Mouse (Mus musculus): ENCODE measurements around the gene Rab40c.

Rab40c gene

DNA sequence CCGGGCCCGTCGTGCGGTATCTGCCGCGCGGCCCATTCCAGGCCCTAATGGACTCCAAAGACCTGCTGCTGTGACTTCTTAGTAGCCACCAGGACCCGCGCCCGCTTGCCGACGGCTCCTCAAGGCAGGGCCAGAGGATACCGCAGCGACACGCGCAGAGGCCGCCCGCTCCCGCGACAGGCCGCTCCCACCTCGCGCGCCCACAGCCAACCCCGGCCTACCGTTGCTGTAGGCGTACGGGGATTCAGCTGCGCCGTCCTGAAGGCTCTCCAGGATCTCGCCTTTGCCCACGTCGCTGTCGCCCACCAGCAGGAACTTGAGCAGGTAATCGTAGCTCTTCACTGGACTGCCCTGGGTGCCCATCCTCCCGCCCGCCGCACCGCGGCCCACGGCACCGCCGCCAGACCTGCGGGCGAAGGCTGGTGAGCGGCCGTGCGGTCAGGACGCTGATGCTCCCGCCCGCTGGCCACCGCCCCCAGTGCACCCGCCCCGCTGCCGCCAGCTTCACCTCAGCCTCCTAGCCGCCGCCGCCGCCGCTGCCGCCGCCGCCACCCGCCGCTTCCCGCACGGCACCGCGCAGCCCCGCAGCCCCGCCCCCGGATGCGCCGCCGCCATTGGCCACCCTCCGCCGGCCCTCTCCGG is at the start of gene Rab40c:
Gene Rab40c (minus strand): TSS at position 584 of the 642 bp plus-strand sequence.
- DNase-seq = peak in 1 of 2 experiments; percentile 55

GRCm38 (mm10) chr17:25968176-25968575 is 48.6 kb upstream of the Rab40c start:
- no peak for DNase-seq

DNA sequence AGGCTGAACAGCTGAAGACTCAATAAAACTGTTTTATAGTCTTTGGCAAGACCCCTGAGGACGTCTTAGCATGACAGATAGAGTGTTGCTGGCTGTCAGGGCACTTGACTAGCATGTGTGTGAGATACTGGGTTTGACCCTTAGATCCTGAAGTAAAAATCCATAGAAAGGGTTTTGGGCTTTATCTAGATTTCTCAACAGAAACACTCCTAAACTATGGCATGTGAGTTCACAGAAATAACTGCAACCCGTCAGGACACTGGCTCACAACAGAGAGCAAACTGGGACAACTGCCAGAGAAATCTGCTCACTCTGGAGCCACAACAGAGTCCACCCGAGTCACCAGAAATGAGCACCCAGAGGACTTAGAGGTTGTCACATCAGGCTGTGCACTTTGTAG is 48.1 kb upstream of the Rab40c start:
- peak; percentile 64 to 72 for DNase-seq

DNA sequence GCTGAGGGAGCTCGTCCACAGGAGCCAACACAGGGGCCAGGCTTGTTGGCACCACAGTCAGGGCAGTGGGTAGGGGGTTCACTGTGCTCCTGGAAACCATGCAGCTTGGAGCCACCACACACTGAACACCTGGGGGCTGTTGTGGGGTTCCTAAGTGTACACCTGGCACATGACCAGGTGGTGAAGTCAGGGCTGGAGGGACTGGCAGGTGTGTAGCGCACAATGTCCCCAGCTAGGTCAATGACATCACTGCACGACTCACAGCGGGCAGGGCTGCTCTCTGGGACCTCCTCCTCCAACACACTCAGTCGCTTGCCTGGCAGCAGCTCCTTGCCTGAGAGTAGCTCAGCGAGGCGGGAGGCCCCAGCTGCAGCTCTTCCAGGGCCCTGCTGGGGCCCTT is 44.7 kb upstream of the Rab40c start:
- DNase-seq = peak; percentile 57 to 59

- no peak for DNase-seq
Measured at GRCm38 (mm10) chr17:25962413-25962905, 42.9 kb upstream of the Rab40c start.

DNA sequence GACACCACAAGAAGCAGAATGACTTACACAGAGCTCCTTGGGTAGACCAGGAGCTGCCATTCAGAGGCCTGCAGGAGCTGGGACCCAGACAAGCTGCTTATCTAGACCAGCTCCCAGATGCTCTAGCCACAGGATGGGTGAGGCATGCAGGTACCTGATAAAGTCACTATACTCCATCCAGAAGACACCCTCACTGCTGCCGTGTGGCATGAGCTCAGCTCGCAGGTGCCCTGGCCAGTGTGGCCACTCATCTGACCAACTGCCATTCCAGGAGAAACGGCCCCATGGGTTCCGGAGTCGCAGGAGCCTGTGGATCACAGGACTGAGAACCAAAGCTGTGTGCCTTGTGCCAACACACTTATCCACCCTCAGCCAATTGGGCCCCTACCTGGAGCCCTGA is 42.0 kb upstream of the Rab40c start:
- DNase-seq = no peak

- no peak for DNase-seq
Measured at GRCm38 (mm10) chr17:25959630-25960467, 40.3 kb upstream of the Rab40c start.

- peak; percentile 63 to 67 for DNase-seq
Measured at GRCm38 (mm10) chr17:25958771-25959494, 39.4 kb upstream of the Rab40c start.

DNA sequence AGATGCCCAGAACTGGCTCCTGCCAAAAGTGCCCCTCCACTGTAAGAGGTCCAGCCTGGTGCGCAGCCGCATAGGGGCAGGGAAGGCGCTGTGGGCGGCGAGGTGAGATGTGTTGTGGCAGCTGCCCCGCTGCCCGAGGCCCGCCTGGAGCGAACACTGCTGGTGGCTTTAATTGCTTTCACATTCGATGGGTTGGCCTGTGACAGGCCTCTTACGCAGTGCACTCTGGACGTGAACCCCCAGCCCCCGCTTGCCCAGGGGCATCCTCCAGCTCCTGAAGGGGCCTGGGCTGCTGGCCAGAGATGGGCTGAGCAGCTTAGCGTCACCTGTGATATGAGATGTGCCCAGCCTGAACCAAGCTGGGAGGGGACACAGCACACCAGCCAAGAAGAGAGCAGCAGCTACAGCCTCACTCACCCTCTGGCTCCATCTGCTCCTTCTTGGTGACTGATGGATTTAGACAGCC is 38.1 kb upstream of the Rab40c start:
- peak; percentile 54 to 60 for DNase-seq

DNA sequence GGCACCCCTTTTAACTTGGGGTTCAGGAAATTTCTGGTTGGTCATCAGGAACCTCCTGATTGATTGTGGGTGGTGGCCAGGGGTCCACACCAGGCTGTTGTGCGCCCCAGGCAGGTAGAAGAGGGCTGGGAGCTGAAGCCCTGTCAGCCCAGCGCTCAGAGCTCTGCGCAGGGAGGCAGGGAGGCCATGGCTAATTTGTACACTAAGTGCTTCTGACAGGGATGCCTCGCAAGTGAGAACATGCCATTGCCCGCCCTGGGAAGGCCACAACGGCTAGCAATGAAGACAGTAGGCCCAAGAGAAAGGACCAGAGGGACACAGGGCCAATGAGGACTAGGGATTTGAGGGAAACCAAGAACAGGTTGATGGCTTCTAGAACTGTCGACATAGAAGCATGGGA is 37.1 kb upstream of the Rab40c start:
- DNase-seq = peak; percentile 47 to 51

- peak; percentile 85 to 91 for DNase-seq
Measured at GRCm38 (mm10) chr17:25956201-25956600, 36.7 kb upstream of the Rab40c start.

DNA sequence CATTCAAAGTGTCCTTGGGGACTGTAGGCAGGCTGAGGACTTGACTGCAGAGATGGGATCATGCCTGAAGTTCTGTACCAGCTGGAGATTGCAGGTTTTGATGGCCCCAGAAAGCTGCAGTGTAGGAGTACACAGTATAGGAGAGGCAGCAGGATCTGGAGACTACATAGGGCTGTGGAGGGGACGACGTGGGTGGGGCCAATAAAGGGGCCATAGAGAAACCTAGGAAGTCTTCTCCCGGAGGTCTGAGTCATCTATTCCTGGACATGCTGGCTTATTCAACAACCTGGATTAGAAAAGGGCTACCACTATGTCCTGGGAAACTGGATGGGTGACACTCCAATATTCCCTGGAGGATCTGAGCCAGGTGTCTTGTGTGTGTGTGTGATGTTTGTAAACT is 36.2 kb upstream of the Rab40c start:
- DNase-seq = no peak

DNA sequence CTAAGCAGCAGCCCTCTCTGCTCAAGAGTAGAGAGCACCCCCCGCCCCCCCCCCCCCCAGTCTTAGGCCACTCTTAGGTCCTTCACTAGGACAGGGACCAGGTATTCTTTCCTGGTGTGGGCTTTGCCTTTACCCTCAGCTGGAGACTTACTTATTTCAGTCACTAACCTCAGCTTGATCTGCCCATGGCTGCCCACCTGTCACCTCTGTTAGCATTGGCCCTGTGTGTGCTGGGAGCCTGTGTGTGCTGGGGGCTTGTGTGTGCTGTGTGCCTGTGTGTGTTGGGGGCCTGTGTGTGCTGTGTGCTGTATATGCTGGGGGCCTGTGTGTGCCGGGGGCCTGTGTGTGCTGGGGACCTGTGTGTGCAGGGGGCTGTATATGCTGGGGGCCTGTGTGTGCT is 35.1 kb upstream of the Rab40c start:
- no peak for DNase-seq

DNA sequence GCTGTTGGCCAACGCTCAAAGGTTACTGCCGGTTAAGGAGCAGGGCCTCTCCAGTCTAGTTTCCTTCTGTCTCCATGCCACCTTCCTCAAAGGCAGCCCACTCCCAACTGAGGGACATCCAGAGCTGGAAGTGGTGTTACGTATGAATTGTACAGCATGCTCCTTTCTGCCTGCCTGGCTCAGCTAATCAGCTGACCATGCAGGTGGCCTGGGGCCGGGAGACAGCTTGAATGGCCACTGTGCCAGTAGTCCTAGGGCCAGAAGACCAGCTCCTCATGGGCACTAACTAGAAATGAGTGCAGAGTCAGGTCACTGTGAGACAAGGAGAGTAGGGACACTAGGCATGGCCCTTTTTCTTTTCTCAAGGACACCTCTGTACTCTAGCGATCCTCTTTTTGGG is 33.6 kb upstream of the Rab40c start:
- peak; percentile 77 to 81 for DNase-seq

DNA sequence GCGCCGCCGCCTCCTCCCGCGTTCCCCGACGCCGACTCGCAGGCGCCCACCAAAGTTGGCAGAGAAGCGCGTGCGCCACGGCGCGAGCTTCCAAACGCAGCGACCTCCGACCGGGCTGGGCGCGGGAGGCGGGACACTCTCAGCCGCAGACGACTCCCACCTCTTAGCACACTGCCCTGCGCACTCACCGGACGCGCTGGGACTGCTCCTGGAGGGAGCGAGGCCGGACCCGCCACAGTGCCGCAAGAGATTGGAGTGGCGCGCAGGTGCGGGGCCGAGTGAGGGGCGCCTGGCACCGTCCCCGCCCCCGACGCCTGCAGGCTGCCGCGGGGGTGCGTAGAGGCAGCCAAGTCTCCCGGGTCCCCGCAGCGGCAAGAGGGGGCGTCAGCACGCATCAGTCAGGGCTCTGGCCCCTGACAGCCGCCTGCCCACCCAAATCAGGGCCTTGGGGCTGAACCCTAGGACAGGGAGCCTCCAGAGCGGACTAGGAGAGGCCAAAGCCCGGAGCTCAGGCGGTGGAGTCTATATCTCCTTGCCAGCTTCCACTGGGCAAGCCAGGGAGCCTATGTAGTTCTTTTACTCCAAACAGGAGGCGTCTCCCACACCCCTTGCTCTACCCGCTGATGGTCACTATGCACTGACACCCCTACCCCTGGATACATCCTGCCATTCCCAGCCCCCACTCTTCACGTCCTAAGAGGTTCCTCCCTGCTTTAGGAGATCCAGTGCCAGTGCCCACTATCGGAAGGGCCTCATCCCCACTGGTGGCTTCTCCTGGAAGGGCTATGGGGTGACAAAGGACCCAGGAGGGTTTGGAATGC is 32.5 kb upstream of the Rab40c start, which contains the start of gene A930017K11Rik:
Gene A930017K11Rik (minus strand): TSS at position 763 of the 821 bp plus-strand sequence.
- DNase-seq = peak; percentile 65 to 71

- DNase-seq = peak; percentile 50 to 63
Measured at GRCm38 (mm10) chr17:25951225-25951802, 31.8 kb upstream of the Rab40c start.

DNA sequence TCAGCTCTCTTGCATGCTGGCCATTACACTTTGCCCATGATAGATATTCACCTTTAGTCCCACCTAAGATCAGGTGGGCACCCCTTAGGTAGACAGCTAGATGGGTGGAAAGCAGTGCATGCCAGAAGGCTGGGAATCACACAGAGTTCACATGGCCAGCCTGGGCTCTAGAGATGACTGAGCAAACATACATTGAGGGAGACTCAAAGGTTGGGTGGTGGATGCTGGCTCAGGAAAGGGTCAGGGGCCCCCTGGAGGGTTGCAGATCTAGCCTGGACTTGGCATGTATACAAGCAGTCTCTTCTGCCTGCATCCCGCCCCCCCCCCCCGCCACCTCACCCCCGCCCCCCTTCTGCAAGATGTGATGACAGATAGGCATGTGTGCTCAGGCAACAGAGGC is 31.2 kb upstream of the Rab40c start:
- peak in 1 of 2 experiments; percentile 45 for DNase-seq

DNA sequence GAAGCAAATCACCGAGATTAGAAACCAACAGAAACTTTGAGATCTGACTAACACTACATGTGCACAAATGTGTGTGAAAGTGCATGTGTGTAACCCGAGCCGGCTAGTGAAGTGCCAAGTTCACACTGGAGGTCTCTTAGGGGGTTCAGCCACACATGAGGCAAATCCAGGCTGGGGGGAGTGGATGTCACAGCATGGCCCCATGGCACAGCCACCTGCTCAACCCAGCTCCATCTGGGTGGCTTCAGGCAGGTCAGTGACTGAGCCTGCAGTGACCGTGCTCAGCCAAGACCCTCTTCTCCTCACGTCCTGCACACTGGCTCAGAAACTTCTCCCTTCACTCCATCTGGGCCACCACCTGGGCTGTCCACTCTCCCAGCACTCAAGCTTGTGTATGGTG is 30.5 kb upstream of the Rab40c start:
- no peak for DNase-seq

DNA sequence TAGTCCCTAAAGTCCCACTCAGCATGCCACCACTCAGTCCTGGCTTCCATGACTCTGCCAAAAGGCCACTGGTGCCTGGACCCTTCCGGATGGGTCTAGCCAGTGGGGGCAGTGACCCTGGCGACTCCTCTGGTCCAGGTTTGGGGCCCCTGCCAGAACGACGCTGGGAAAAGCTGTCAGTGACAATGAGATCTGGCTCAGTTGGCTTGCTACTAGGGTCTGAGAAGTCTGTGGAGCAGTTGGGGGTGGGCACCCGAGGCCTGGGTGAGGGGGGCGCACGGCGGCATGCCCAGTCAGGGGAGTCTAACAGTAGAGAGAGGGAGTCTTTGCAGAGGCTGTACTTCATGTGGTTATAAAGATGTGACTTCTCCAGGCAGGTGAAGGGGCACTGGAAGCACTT is 28.5 kb upstream of the Rab40c start:
- DNase-seq = no peak

- no peak for DNase-seq
Measured at GRCm38 (mm10) chr17:25947576-25947975, 28.0 kb upstream of the Rab40c start.

- DNase-seq = no peak
Measured at GRCm38 (mm10) chr17:25946891-25947290, 27.4 kb upstream of the Rab40c start.

DNA sequence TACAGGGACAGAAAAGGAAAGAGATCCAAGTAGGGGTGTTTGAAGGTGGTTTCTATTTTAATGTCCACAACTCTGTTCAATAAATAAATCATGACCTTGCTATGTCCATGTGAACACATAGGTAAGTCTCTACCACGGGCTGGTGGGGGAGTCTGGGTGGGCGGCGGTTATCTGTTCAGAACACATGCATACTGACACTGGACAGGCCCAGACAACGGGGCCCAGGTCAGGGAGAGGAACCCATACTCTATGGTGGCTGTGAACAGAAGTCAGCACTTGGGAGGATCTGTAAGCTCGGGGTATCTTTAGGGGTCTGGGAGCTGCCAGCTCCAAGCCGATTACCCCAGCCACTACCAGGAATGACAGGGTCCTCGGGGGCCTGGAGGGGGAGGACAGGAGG is 26.8 kb upstream of the Rab40c start:
- DNase-seq = no peak
